ENCODE assay signal across 9 mouse cellular contexts in the genomic region with DNA sequence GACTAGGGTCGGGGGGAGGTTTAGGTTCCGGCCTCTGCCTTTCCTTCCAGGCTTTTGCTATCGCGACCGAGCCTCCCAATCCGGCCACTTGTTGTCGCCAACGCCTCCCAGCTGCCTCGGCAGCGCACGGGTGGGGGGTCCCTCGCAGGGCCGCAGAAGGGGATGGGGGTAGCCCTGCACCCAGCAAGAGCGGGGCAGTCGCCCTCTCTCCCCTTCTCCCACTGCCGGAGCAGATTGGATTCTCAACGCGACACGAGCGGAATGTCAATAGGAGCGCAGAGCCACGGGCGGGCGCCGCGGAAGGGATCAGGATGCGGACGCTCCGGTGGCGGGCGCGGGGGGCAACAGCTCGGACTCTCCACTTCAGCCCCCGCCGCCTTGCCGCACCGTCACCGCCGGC. TPM values are rescaled to one million over a fixed set of nuclear protein-coding genes. Genes with fewer than 3 reads are reported as not detected.
DNase-seq lines count a peak whose midpoint lies in the region; ATAC-seq and TF ChIP-seq lines count a peak whose summit lies in the region.
"Had no signal": no experiment of that assay in that cellular context is flagged by ENCODE, and none has a peak within 500 bp of the region (broad histone marks: within the 10 kb centered on the region; RNA-seq: fewer than 3 reads in every experiment).

No protein-coding gene starts in this region.

- DNase-seq in cerebellum, adult 2 months, result no peak
- DNase-seq in cerebellum, postnatal 4 days (ENCODE audit: low spot score in 2 of 2), result no peak
- DNase-seq in forebrain, postnatal 0 days, result peak; percentile 31
- DNase-seq in T-cell, adult 2 months (ENCODE audit: low spot score), result no peak
- DNase-seq: heart, adult 18-20 months had no signal

- no peaks in the 10 kb centered on the region for H3K9me3 ChIP-seq in E14TG2a.4 (ENCODE audit: low read length)
- H3K9me3 ChIP-seq in forebrain, postnatal 0 days (ENCODE audit: low read length), result no peaks in the 10 kb centered on the region
- no peaks in the 10 kb centered on the region for H3K9me3 ChIP-seq in liver, embryonic 16.5 days (replicated peaks; ENCODE audit: control insufficient read depth, low read length)

- H3K27ac ChIP-seq in cerebellum, adult 2 months (ENCODE audit: insufficient read depth, low read length), result no peak overlapping the region
- no peak overlapping the region for H3K27ac ChIP-seq in forebrain, postnatal 0 days (ENCODE audit: low read depth, low read length)
- H3K27ac ChIP-seq in liver, embryonic 16.5 days (ENCODE audit: low read length), result no peak overlapping the region

- ATAC-seq in forebrain, postnatal 0 days, result peak; percentile 28; the same call in 1 of the 2 replicates
- no peak for ATAC-seq in liver, embryonic 16.5 days (ENCODE audit: low read depth)
- no peak for ATAC-seq in CD4-positive, CD25-positive, alpha-beta regulatory T cell, adult 4 months
- no peak for ATAC-seq in granulocyte monocyte progenitor cell, adult 5-6 weeks (replicated peaks; ENCODE audit: poor library complexity, severe bottlenecking)

- no peaks in the 10 kb centered on the region for H3K4me1 ChIP-seq in cerebellum, adult 2 months (ENCODE audit: control insufficient read depth, insufficient read depth, low read length)
- peaks cover 35% of the 10 kb centered on the region for H3K4me1 ChIP-seq in E14TG2a.4 (replicated peaks; ENCODE audit: low read depth, low read length)
- peaks cover 4% of the 10 kb centered on the region; the same call in 1 of the 2 replicates for H3K4me1 ChIP-seq in forebrain, postnatal 0 days (ENCODE audit: insufficient read depth)
- no peaks in the 10 kb centered on the region; the same call in 1 of the 2 replicates for H3K4me1 ChIP-seq in liver, embryonic 16.5 days (ENCODE audit: control insufficient read depth, low read depth, low read length)

- peak overlapping the region; percentile 100 for H3K4me2 ChIP-seq in forebrain, postnatal 0 days (ENCODE audit: low read depth)
- peak overlapping the region; percentile 58 for H3K4me2 ChIP-seq in liver, embryonic 16.5 days (ENCODE audit: low read depth, low read length)

- 1% methylated on average over 39 of the region's 39 CpGs for WGBS in cerebellum, adult 2 months
- whole genome bisulfite sequencing in forebrain, postnatal 0 days, result 0% methylated on average over 35 of the region's 39 CpGs
- WGBS in liver, embryonic 16.5 days (ENCODE audit: insufficient replicate concordance), result under 1% methylated on average over 39 of the region's 39 CpGs

- TF ChIP-seq POLR2A in cerebellum, adult 2 months (IDR thresholded peaks at IDR 0.05; ENCODE audit: borderline replicate concordance, insufficient read depth, low read length), result no peak

- H3K4me3 ChIP-seq in cerebellum, adult 2 months (replicated peaks; ENCODE audit: insufficient read depth, low read depth, low read length), result peak overlapping the region; percentile 30
- H3K4me3 ChIP-seq in E14TG2a.4 (replicated peaks; ENCODE audit: low read length), result peak overlapping the region; percentile 87
- H3K4me3 ChIP-seq in forebrain, postnatal 0 days (ENCODE audit: low read depth, low read length), result peak overlapping the region; percentile 62
- peak overlapping the region; percentile 45 for H3K4me3 ChIP-seq in liver, embryonic 16.5 days (ENCODE audit: low read depth, low read length)

- peaks cover 15% of the 10 kb centered on the region; the same call in 1 of the 2 replicates for H3K27me3 ChIP-seq in cerebellum, adult 2 months (ENCODE audit: control insufficient read depth, insufficient read depth, low read length)
- peaks cover 85% of the 10 kb centered on the region for H3K27me3 ChIP-seq in E14TG2a.4 (ENCODE audit: insufficient read depth, low read length)
- H3K27me3 ChIP-seq in forebrain, postnatal 0 days (ENCODE audit: insufficient read depth, low read length), result peaks cover 41% of the 10 kb centered on the region
- peaks cover 70% of the 10 kb centered on the region for H3K27me3 ChIP-seq in liver, embryonic 16.5 days (ENCODE audit: control insufficient read depth, insufficient read depth, low read depth, low read length)

- TF ChIP-seq CTCF in cerebellum, adult 2 months (IDR thresholded peaks at IDR 0.05; ENCODE audit: borderline replicate concordance, insufficient read depth, low read depth, low read length), result no peak
- TF ChIP-seq CTCF in E14TG2a.4 (conservative IDR thresholded peaks at IDR 0.05; ENCODE audit: low read length), result no peak
- no peak for TF ChIP-seq CTCF in forebrain, postnatal 0 days (IDR thresholded peaks at IDR 0.05; ENCODE audit: low read depth)

- peak overlapping the region; percentile 53 for H3K9ac ChIP-seq in forebrain, postnatal 0 days
- no peak overlapping the region for H3K9ac ChIP-seq in liver, embryonic 16.5 days (ENCODE audit: low read depth, low read length)

- H3K36me3 ChIP-seq in E14TG2a.4 (ENCODE audit: insufficient read depth, low read length), result no peaks in the 10 kb centered on the region
- H3K36me3 ChIP-seq in forebrain, postnatal 0 days (ENCODE audit: insufficient read depth), result no peaks in the 10 kb centered on the region
- H3K36me3 ChIP-seq in liver, embryonic 16.5 days (ENCODE audit: control insufficient read depth, insufficient read depth), result no peaks in the 10 kb centered on the region

RNA-seq across cellular contexts. Expression of a gene that starts 0.6 kb away (rescaled TPM):
- 114 and 129 TPM in 2 replicates for polyA plus RNA-seq in cerebellum, adult 2 months (2012; rRNA removed)
- total RNA-seq in forebrain, postnatal 0 days (2014; rRNA removed), result 5.3 and 5.5 TPM in 2 replicates
- polyA plus RNA-seq in forebrain, postnatal 0 days (2015; fragmentation: Nextera tagmentation; extraction: Ambion mirVana), result 1.3 and 1.6 TPM in 2 replicates
- 0.04 and 0.06 TPM in 2 replicates for polyA plus RNA-seq in liver, embryonic 16.5 days (2015; fragmentation: Nextera tagmentation; extraction: Ambion mirVana)
- under 1 TPM in 1 of 2 experiments, not detected in 1; 0.24 TPM for polyA plus RNA-seq in CD4-positive, CD25-positive, alpha-beta regulatory T cell, adult 4 months (2017; shearing (Covaris generic))
- not detected in 2 replicates for total RNA-seq in granulocyte monocyte progenitor cell, adult 5-6 weeks (2014; fragmentation: Nextera tagmentation)
- total RNA-seq in granulocyte monocyte progenitor cell, adult 5-6 weeks (2017), result not detected in 2 replicates
- total RNA-seq: heart, adult 18-20 months had no signal

RNA-seq across cellular contexts. Expression of a gene that starts 41.5 kb away (rescaled TPM):
- polyA plus RNA-seq in cerebellum, adult 2 months (2012; rRNA removed), result 62.1 and 63.2 TPM in 2 replicates
- 20.6 and 29.5 TPM in 2 replicates for total RNA-seq in forebrain, postnatal 0 days (2014; rRNA removed)
- polyA plus RNA-seq in forebrain, postnatal 0 days (2015; fragmentation: Nextera tagmentation; extraction: Ambion mirVana), result 62.6 and 78.7 TPM in 2 replicates
- polyA plus RNA-seq in liver, embryonic 16.5 days (2015; fragmentation: Nextera tagmentation; extraction: Ambion mirVana), result 21.4 and 21.7 TPM in 2 replicates
- polyA plus RNA-seq in CD4-positive, CD25-positive, alpha-beta regulatory T cell, adult 4 months (2017; shearing (Covaris generic)), result 100 to 1,000 TPM; 133 to 152 TPM
- 28.1 and 50.8 TPM in 2 replicates for total RNA-seq in granulocyte monocyte progenitor cell, adult 5-6 weeks (2014; fragmentation: Nextera tagmentation)
- 6.9 and 19.7 TPM in 2 replicates for total RNA-seq in granulocyte monocyte progenitor cell, adult 5-6 weeks (2017)

RNA-seq across cellular contexts. Expression of a gene that starts 41.8 kb away (rescaled TPM):
- polyA plus RNA-seq in cerebellum, adult 2 months (2012; rRNA removed), result 1,309 and 1,338 TPM in 2 replicates
- total RNA-seq in forebrain, postnatal 0 days (2014; rRNA removed), result 171 and 220 TPM in 2 replicates
- polyA plus RNA-seq in forebrain, postnatal 0 days (2015; fragmentation: Nextera tagmentation; extraction: Ambion mirVana), result 797 and 1,037 TPM in 2 replicates
- polyA plus RNA-seq in liver, embryonic 16.5 days (2015; fragmentation: Nextera tagmentation; extraction: Ambion mirVana), result 606 and 617 TPM in 2 replicates
- 100 to 1,000 TPM; 400 to 440 TPM for polyA plus RNA-seq in CD4-positive, CD25-positive, alpha-beta regulatory T cell, adult 4 months (2017; shearing (Covaris generic))
- 357 and 416 TPM in 2 replicates for total RNA-seq in granulocyte monocyte progenitor cell, adult 5-6 weeks (2014; fragmentation: Nextera tagmentation)
- total RNA-seq in granulocyte monocyte progenitor cell, adult 5-6 weeks (2017), result 189 and 204 TPM in 2 replicates

Comparison
In these comparisons a context has a peak if more than half of its experiments do, and no peak if none do; other contexts are left out.
1. H3K4me3 ChIP-seq: peak in every context shown above with its lines; median percentile 87 in E14TG2a.4; 62 in forebrain, postnatal 0 days; 45 in liver, embryonic 16.5 days; 30 in cerebellum, adult 2 months.
2. RNA of a gene that starts 0.6 kb away (polyA plus RNA-seq): 114 to 129 TPM in cerebellum, adult 2 months; 1.3 to 1.6 TPM in forebrain, postnatal 0 days, 0.24 TPM in CD4-positive, CD25-positive, alpha-beta regulatory T cell, adult 4 months and 0.04 to 0.06 TPM in liver, embryonic 16.5 days; every median in the first group is over 10 times any median in the second.